ENCODE assay signal across 9 mouse cellular contexts in genomic region chr2:165866412-165866811, GRCm38 (mm10). TPM values are rescaled to one million over a fixed set of nuclear protein-coding genes. Genes with fewer than 3 reads are reported as not detected.
DNase-seq lines count a peak whose midpoint lies in the region; ATAC-seq and TF ChIP-seq lines count a peak whose summit lies in the region.
"Had no signal": no experiment of that assay in that cellular context is flagged by ENCODE, and none has a peak within 500 bp of the region (broad histone marks: within the 10 kb centered on the region; RNA-seq: fewer than 3 reads in every experiment).

No protein-coding gene starts in this region.

- peak overlapping the region; percentile 73 for H3K27ac ChIP-seq in heart, embryonic 10.5 days
- 0 out of 2 replicates have a peak overlapping the region, but pooled peaks have one; percentile 24 for H3K27ac ChIP-seq in cortical plate, adult 2 months (ENCODE audit: insufficient read depth, low read length)
- peak overlapping the region; percentile 72 for H3K27ac ChIP-seq in heart, embryonic 15.5 days
- H3K27ac ChIP-seq in liver, embryonic 13.5 days, result peak overlapping the region; percentile 39; the same call in 1 of the 2 replicates

- no peak for TF ChIP-seq CTCF in cortical plate, adult 2 months (IDR thresholded peaks at IDR 0.05; ENCODE audit: extremely low read depth, insufficient read depth, low read length)

- peaks cover 83% of the 10 kb centered on the region for H3K4me1 ChIP-seq in heart, embryonic 10.5 days
- peaks cover 17% of the 10 kb centered on the region for H3K4me1 ChIP-seq in cortical plate, adult 2 months (ENCODE audit: control insufficient read depth, insufficient read depth, low read length)
- peaks cover 48% of the 10 kb centered on the region for H3K4me1 ChIP-seq in heart, embryonic 15.5 days (replicated peaks)
- H3K4me1 ChIP-seq in liver, embryonic 13.5 days (replicated peaks), result peaks cover 85% of the 10 kb centered on the region

- no peak for TF ChIP-seq POLR2A in cortical plate, adult 2 months (IDR thresholded peaks at IDR 0.05; ENCODE audit: extremely low read depth, insufficient read depth, low read length)

- H3K4me2 ChIP-seq in heart, embryonic 15.5 days, result no peak overlapping the region
- H3K4me2 ChIP-seq in liver, embryonic 13.5 days, result no peak overlapping the region

- DNase-seq in heart, embryonic 10.5 days (ENCODE audit: low spot score), result no peak
- no peak for DNase-seq in heart, postnatal 25 days (ENCODE audit: low spot score)
- no peak for DNase-seq in liver, embryonic 13.5 days
- DNase-seq in frontal cortex, postnatal 36 days (ENCODE audit: low spot score in 2 of 2), result no peak
- DNase-seq in frontal cortex, postnatal 10 days (ENCODE audit: low spot score in 2 of 2), result no peak
- DNase-seq in left cerebral cortex, postnatal 4 days, result no peak

- no peak for ATAC-seq in heart, embryonic 15.5 days (replicated peaks; ENCODE audit: insufficient number of reproducible peaks, insufficient read depth, low FRiP score, low read depth)
- ATAC-seq in liver, embryonic 13.5 days (ENCODE audit: low read depth), result no peak

- peaks cover 51% of the 10 kb centered on the region for H3K36me3 ChIP-seq in heart, embryonic 10.5 days
- H3K36me3 ChIP-seq in heart, embryonic 15.5 days, result peaks cover 5% of the 10 kb centered on the region
- peaks cover 85% of the 10 kb centered on the region for H3K36me3 ChIP-seq in liver, embryonic 13.5 days

- H3K4me3 ChIP-seq in heart, embryonic 10.5 days, result no peak overlapping the region
- no peak overlapping the region for H3K4me3 ChIP-seq in cortical plate, adult 2 months (ENCODE audit: insufficient read depth, low read length)
- H3K4me3 ChIP-seq in heart, embryonic 15.5 days, result no peak overlapping the region
- no peak overlapping the region for H3K4me3 ChIP-seq in liver, embryonic 13.5 days (replicated peaks)

- H3K27me3 ChIP-seq in heart, embryonic 10.5 days (ENCODE audit: insufficient read depth, poor library complexity, severe bottlenecking), result no peaks in the 10 kb centered on the region
- H3K27me3 ChIP-seq in heart, embryonic 15.5 days, result no peaks in the 10 kb centered on the region
- H3K27me3 ChIP-seq in liver, embryonic 13.5 days, result no peaks in the 10 kb centered on the region
- H3K27me3 ChIP-seq: CH12.LX had no signal

- H3K9ac ChIP-seq in heart, embryonic 15.5 days, result no peak overlapping the region
- H3K9ac ChIP-seq in liver, embryonic 13.5 days, result 0 out of 2 replicates have a peak overlapping the region, but pooled peaks have one; percentile 3

- intact Hi-C loops in heart, postnatal 25 days (cut with DNase I), result no loop called here
- intact Hi-C loops in left cerebral cortex, postnatal 4 days (cut with DNase I), result no loop called here

- no peaks in the 10 kb centered on the region for H3K9me3 ChIP-seq in heart, embryonic 10.5 days
- H3K9me3 ChIP-seq in heart, embryonic 15.5 days (replicated peaks), result no peaks in the 10 kb centered on the region
- H3K9me3 ChIP-seq in liver, embryonic 13.5 days (replicated peaks), result no peaks in the 10 kb centered on the region

- 35% methylated on average over 8 of the region's 8 CpGs for WGBS in heart, embryonic 10.5 days
- 41% methylated on average over 8 of the region's 8 CpGs for WGBS in heart, embryonic 15.5 days
- 73% methylated on average over 8 of the region's 8 CpGs for WGBS in liver, embryonic 13.5 days (ENCODE audit: insufficient replicate concordance)

RNA-seq across cellular contexts. Expression of gene Zmynd8, which starts 32.4 kb away (rescaled TPM):
- polyA plus RNA-seq in heart, embryonic 10.5 days (2016; fragmentation: Nextera tagmentation; extraction: Ambion mirVana), result 57.1 and 58.5 TPM in 2 replicates
- total RNA-seq in heart, postnatal 25 days (2021), result 10 to 100 TPM; 44.5 to 48.7 TPM
- 90.5 and 106 TPM in 2 replicates for polyA plus RNA-seq in cortical plate, adult 2 months (2012; rRNA removed)
- polyA plus RNA-seq in heart, embryonic 15.5 days (2015; fragmentation: Nextera tagmentation; extraction: Ambion mirVana), result 39.1 and 40.7 TPM in 2 replicates
- polyA plus RNA-seq in liver, embryonic 13.5 days (2015; fragmentation: Nextera tagmentation; extraction: Ambion mirVana), result 26.5 and 28.3 TPM in 2 replicates
- 100 to 1,000 TPM; 118 to 120 TPM for total RNA-seq in left cerebral cortex, postnatal 4 days (2021)
